Mouse (Mus musculus) lung, embryonic 15.5 days (tissue): ENCODE results near the gene Dennd2a. TPM values are rescaled to one million over a fixed set of nuclear protein-coding genes. Genes with fewer than 3 reads are reported as not detected.

Experiments
- ATAC-seq: fragments of 200-750 bp; cut with Nextera tagmentation; 2 replicates; pipeline ENCODE4 v1.8.0; 2017; ENCODE audit warnings: moderate number of reproducible peaks, borderline replicate concordance; ENCODE audit not compliant: low FRiP score, low TSS enrichment; ENCODE audit errors: extremely low read depth
- H3K27ac ChIP-seq: fragments of 300-500 bp; sonication (generic); 2 replicates; pipeline ENCODE4 v1.5.1; 2015; ENCODE audit warnings: moderate library complexity, mild to moderate bottlenecking, inconsistent platforms
- H3K27me3 ChIP-seq: fragments of 300-500 bp; sonication (generic); 2 replicates; pipeline ENCODE4 v1.6.1; 2015; ENCODE audit warnings: inconsistent platforms
- H3K36me3 ChIP-seq: fragments of 300-500 bp; sonication (generic); 2 replicates; pipeline ENCODE4 v1.6.1; 2015; ENCODE audit warnings: inconsistent platforms
- H3K4me1 ChIP-seq: fragments of 300-500 bp; sonication (generic); 2 replicates; pipeline ENCODE4 v1.6.1; 2015; ENCODE audit warnings: inconsistent platforms
- H3K4me2 ChIP-seq: fragments of 300-500 bp; sonication (generic); 2 replicates; pipeline ENCODE4 v1.6.1; 2015; ENCODE audit warnings: inconsistent platforms, mild to moderate bottlenecking, moderate library complexity
- H3K4me3 ChIP-seq: fragments of 300-500 bp; sonication (generic); 2 replicates; pipeline ENCODE4 v1.5.1; 2015; ENCODE audit warnings: mild to moderate bottlenecking, inconsistent platforms
- H3K9ac ChIP-seq: fragments of 300-500 bp; sonication (generic); 2 replicates; pipeline ENCODE4 v1.6.1; 2015; ENCODE audit warnings: inconsistent platforms
- H3K9me3 ChIP-seq: fragments of 300-500 bp; sonication (generic); 2 replicates; pipeline ENCODE4 v1.6.1; 2016; ENCODE audit warnings: inconsistent platforms
- WGBS: fragments of 180-500 bp; shearing (Covaris S2); methylation state at CpG from one replicate; pipeline ENCODE4 v1.1.7; 2015; 5-methylcytosine and 5-hydroxymethylcytosine counted together
- polyA plus RNA-seq: library from polyadenylated mRNA; unstranded; fragments of >200 nt; fragmentation: Nextera tagmentation; extraction: Ambion mirVana; gene quantifications from 2 replicates; pipeline ENCODE4 v1.2.1, GENCODE M21; 2015

Gene Dennd2a
- polyA plus RNA-seq, 1 experiment from 2014 or later, result 20.8 TPM

DNA sequence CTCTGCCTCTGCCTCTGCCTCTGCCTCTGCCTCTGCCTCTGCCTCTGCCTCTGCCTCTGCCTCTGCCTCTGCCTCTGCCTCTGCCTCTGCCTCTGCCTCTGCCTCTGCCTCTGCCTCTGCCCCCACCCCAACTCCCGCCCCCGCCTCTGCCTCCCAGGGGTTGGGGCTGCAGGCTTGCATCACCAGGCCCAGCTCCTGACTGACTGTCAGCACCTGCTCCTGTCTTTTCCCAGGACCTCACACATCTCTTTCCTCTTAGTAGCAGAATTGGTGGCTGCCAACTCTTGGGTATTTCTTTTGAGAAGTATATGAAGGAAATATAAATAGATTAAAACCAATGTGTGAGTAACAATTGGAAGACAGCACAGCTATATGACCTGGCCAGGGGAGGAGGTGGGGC is 22.9 kb upstream of the Dennd2a start:
- 81% methylated on average over 2 of the region's 2 CpGs for WGBS
- ATAC-seq, result no peak
- H3K4me3 ChIP-seq, result no peak overlapping the region
- no peaks in the 10 kb centered on the region for H3K4me1 ChIP-seq
- no peak overlapping the region for H3K27ac ChIP-seq
- H3K36me3 ChIP-seq, result peaks cover 24% of the 10 kb centered on the region
- H3K27me3 ChIP-seq, result no peaks in the 10 kb centered on the region
- no peak overlapping the region for H3K4me2 ChIP-seq
- no peak overlapping the region for H3K9ac ChIP-seq
- no peaks in the 10 kb centered on the region for H3K9me3 ChIP-seq

DNA sequence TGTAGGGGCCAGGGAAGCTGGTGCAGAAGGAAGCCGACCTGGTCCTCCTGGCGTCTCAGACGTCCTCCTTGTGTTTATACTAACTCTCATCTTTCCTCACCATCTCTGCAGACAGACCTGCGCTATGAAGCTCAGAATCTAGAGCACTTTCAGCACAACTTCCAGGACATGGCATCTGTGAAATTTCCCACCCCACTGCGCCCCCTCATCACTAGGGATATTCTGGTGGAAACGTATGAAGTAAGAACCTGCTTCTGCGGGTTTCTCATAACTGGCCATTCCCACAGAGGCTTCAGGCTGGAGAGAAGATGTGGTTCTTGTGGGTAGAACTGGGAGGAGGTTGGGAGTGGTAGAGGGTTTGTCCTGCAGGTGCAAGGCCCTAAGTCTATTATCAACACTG is 21.9 kb upstream of the Dennd2a start:
- Histone ChIP-seq H3K36me3 (peaks cover 24% of the 10 kb centered on the region), H3K4me1 (peaks cover 7% of the 10 kb centered on the region), H3K9ac (no peak overlapping the region), H3K9me3 (no peaks in the 10 kb centered on the region), H3K4me3 (no peak overlapping the region), H3K27ac (no peak overlapping the region), H3K27me3 (no peaks in the 10 kb centered on the region), H3K4me2 (no peak overlapping the region)
- WGBS, result 81% methylated on average over 7 of the region's 7 CpGs
- ATAC-seq, result no peak

DNA sequence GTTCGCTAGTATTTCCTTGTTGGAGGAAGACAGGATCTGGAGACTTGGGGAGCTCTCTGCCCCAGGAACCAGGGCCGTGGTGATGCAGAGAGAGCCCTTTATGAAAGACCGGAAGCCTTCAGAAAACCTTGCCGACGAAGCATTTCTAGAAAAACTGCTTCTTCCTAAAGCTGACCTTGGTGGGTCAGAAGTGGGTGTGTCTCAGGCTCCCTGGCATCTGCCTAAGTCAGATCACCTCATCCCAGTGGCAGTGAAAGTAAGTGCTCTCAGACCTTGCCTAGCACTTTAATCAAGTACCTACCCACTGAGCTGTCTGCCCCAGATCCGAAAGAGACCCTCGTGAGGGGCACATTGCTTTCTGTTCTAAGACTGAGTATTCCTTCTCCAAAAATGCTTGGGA is 17.3 kb upstream of the Dennd2a start:
- Histone ChIP-seq H3K27ac (no peak overlapping the region; the same call in 1 of the 2 replicates), H3K9ac (no peak overlapping the region), H3K4me1 (peaks cover 16% of the 10 kb centered on the region), H3K4me3 (peak overlapping the region; percentile 95), H3K36me3 (peaks cover 12% of the 10 kb centered on the region; the same call in 1 of the 2 replicates), H3K9me3 (no peaks in the 10 kb centered on the region), H3K4me2 (peak overlapping the region; percentile 91), H3K27me3 (no peaks in the 10 kb centered on the region)
- WGBS, result 58% methylated on average over 7 of the region's 7 CpGs
- no peak for ATAC-seq

DNA sequence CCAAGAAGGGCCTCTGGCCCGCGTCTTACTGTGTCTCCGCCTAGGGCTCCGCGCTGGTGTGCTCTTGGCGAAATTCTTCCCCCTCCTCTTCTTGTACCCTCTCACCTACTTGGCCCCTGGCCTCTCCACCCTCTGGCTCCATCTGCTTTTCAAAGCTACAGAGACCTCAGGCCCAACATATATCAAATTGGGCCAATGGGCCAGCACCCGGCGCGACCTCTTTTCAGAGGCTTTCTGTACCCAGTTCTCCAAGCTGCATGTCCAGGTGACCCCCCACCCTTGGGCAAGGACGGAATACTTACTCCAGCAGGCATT is 16.8 kb upstream of the Dennd2a start:
- no peaks in the 10 kb centered on the region for H3K9me3 ChIP-seq
- peaks cover 8% of the 10 kb centered on the region; the same call in 1 of the 2 replicates for H3K36me3 ChIP-seq
- peak overlapping the region; percentile 91 for H3K4me2 ChIP-seq
- peak overlapping the region; percentile 92 for H3K27ac ChIP-seq
- peak overlapping the region; percentile 85 for H3K9ac ChIP-seq
- no peak for ATAC-seq
- H3K4me3 ChIP-seq, result peak overlapping the region; percentile 95
- 19% methylated on average over 10 of the region's 10 CpGs for WGBS
- no peaks in the 10 kb centered on the region for H3K27me3 ChIP-seq
- peaks cover 16% of the 10 kb centered on the region for H3K4me1 ChIP-seq

DNA sequence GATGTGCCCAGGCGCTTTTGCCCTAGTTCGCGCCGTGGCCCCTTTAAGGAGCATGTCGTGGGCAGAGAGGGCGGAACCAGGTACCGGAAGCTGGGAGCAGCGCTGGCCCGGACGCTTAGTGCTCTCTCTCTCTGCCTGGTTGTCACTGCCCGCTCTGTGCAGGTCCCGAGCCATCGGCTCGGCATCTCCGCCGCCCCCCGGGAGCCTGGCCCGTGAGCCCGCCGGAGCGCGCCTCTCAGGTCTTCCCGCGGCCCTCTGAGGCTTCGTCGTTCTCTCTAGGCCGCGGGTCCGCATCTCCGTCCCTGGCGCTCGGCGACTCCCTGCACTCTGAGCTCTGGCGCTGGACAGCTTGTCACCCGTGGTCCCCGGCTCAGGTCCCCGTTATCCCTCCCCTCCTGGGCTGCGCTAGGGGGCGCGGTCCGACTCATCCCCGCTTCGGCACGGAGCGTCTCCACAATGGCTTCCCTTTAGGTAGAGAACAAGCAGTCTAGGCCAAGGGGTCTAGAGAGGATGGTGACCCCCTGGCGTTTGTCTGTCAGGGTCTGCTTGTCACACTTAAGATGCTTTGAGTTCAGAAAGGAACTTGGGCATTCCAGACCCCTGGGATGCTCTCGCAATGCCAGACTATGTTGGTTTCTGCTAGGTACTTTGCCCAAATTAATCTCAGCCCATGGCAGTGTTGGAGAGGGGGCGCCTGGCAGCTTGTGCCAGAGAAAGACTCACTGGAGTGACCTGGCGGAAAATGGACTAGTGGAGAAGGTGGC is 16.3 kb upstream of the Dennd2a start, which contains the start of gene Adck2:
Gene Adck2, plus strand, starts transcription at position 83 of the 764 bp plus-strand sequence.
- Histone ChIP-seq H3K36me3 (peaks cover 8% of the 10 kb centered on the region; the same call in 1 of the 2 replicates), H3K9me3 (no peaks in the 10 kb centered on the region), H3K27me3 (no peaks in the 10 kb centered on the region), H3K9ac (peak within 1 kb of the TSS; percentile 85), H3K4me3 (peak within 1 kb of the TSS; percentile 95), H3K27ac (peak within 1 kb of the TSS; percentile 92), H3K4me1 (peaks cover 16% of the 10 kb centered on the region), H3K4me2 (peak within 1 kb of the TSS; percentile 91)
- ATAC-seq, result peak; percentile 96
- under 1% methylated on average over 49 of the region's 49 CpGs for WGBS

DNA sequence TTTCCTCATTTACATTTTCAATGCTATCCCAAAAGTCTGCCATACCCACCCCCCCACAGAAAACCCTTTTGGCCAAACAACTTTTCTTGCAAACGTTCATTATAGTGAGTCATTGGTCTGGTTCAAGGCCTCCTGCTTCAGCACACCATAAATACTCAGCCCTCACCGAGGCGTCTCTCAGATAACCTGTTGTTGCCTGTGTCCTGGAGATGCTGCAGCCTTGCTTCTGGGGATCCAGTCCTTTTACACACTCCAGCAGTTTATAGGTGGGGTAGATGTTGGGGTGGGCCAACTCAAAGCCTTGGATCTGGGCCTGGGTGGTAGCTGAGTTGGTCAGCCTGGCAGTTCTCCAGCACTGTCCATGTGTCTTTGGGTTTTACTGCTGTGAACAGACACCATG is 12.8 kb upstream of the Dennd2a start:
- H3K9me3 ChIP-seq, result no peaks in the 10 kb centered on the region
- no peak overlapping the region for H3K4me3 ChIP-seq
- H3K4me2 ChIP-seq, result no peak overlapping the region
- H3K36me3 ChIP-seq, result no peaks in the 10 kb centered on the region
- no peaks in the 10 kb centered on the region for H3K27me3 ChIP-seq
- peaks cover 16% of the 10 kb centered on the region for H3K4me1 ChIP-seq
- WGBS, result 53% methylated on average over 3 of the region's 3 CpGs
- no peak overlapping the region for H3K9ac ChIP-seq
- no peak overlapping the region for H3K27ac ChIP-seq
- no peak for ATAC-seq

DNA sequence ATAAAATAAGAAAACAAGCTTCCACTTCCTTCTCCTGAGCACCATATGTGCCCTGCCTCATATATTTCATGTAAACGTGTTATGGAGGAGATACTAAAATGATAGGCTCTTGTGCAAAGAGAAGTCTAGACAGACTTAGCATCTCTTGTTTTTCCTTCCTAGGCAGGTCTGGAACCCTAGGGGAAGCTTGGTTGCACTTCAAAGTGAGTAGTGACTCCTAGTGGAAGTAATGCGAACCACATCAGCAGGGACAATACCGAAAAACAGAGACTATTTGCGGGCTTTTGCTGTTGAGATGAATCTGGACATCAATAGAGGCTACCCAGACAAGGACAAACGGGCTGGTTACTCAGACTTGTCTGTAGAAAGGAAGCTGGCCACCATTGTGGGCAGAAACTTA is 9.9 kb upstream of the Dennd2a start:
- H3K36me3 ChIP-seq, result no peaks in the 10 kb centered on the region
- no peak overlapping the region for H3K27ac ChIP-seq
- H3K9ac ChIP-seq, result no peak overlapping the region
- no peaks in the 10 kb centered on the region for H3K9me3 ChIP-seq
- H3K4me1 ChIP-seq, result 0 out of 2 replicates have a peak, but pooled peaks cover under 1% of the 10 kb centered on the region
- no peak; the same call in 1 of the 2 replicates for ATAC-seq
- H3K4me3 ChIP-seq, result no peak overlapping the region
- no peaks in the 10 kb centered on the region for H3K27me3 ChIP-seq
- no peak overlapping the region for H3K4me2 ChIP-seq
- 13% methylated on average over 5 of the region's 5 CpGs for WGBS

DNA sequence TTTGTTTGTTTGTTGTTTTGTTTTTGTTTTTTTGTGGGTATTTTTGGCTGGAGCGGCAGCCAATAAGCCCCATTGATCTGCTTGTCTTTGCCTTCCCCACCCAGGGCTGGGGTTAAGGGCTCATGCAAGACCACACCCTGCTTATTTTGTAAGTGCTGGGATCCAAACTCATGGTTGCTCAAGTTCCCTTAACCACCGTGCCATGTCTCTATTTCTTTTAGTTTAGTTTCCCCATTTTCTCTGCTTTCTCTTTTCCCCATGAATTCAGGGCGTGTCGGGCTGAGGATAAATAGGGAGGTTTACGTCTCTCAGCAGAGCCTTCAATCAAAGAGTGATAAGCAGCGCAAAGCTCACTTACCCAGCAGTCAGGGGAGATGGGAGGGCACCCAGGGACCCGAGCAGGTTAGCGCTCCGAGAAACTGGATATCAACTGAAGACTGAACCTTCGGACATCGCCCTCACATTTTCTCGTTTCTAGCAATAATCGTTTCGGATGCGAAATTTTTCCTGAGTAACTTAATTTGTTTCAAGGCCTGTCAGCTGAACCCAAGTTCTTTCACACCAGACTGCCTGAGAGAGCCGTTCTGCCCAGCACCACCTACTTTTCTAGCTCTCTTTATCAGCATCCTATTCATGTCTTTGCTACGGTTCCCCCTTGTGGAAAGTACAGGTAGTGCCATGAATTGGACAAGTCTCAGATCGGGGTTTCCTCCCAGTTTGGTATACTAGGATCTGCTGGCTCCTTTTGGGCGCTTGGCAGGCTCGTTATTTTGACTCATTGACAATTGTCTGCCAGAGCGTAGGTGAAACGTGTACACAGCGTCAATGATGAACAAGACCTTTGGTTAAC is 4.7 kb upstream of the Dennd2a start:
- Histone ChIP-seq H3K36me3 (no peaks in the 10 kb centered on the region), H3K27me3 (no peaks in the 10 kb centered on the region), H3K4me3 (peak overlapping the region; percentile 17; the same call in 1 of the 2 replicates), H3K4me2 (peak overlapping the region; percentile 53), H3K4me1 (peaks cover 26% of the 10 kb centered on the region), H3K27ac (no peak overlapping the region), H3K9ac (peak overlapping the region; percentile 13; the same call in 1 of the 2 replicates), H3K9me3 (no peaks in the 10 kb centered on the region)
- WGBS, result 17% methylated on average over 23 of the region's 23 CpGs
- peak; percentile 40; the same call in 1 of the 2 replicates for ATAC-seq

DNA sequence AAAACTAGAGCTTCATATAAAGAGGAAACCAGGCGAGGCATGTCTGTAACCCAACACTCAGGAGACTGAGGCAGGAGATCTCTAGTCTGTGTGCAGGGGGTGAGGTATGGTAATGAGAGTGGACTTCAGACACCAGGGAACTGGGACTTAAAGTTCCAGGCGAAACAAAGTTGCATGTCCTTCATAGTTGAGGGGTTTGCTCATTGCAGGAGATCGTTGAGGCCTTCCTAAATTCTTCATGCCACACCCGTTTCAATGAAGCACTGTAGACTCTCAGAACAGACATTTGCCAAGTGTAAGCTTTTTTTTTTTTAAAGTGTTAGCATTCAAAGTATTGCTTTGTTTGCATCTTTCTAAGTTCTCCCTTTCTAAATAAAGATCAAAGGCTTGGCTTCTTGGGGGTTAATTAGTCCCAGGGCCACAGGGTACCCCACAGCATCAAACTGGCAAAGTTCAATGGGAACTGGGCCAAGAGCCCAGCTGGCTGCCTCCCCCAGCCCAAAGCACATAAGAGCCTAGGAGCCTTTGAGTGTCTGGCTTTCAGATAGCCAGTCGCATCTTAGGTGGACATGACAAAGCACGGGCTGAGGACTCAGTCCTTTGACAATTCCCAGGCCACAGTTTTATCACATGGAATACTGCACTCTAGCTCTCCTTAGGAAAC is 1.7 kb upstream of the Dennd2a start:
- Histone ChIP-seq H3K27ac (peak overlapping the region; percentile 41), H3K9me3 (no peaks in the 10 kb centered on the region), H3K4me2 (no peak overlapping the region), H3K4me1 (peaks cover 50% of the 10 kb centered on the region), H3K27me3 (no peaks in the 10 kb centered on the region), H3K9ac (no peak overlapping the region), H3K36me3 (no peaks in the 10 kb centered on the region), H3K4me3 (no peak overlapping the region)
- no peak for ATAC-seq
- 34% methylated on average over 6 of the region's 6 CpGs for WGBS

DNA sequence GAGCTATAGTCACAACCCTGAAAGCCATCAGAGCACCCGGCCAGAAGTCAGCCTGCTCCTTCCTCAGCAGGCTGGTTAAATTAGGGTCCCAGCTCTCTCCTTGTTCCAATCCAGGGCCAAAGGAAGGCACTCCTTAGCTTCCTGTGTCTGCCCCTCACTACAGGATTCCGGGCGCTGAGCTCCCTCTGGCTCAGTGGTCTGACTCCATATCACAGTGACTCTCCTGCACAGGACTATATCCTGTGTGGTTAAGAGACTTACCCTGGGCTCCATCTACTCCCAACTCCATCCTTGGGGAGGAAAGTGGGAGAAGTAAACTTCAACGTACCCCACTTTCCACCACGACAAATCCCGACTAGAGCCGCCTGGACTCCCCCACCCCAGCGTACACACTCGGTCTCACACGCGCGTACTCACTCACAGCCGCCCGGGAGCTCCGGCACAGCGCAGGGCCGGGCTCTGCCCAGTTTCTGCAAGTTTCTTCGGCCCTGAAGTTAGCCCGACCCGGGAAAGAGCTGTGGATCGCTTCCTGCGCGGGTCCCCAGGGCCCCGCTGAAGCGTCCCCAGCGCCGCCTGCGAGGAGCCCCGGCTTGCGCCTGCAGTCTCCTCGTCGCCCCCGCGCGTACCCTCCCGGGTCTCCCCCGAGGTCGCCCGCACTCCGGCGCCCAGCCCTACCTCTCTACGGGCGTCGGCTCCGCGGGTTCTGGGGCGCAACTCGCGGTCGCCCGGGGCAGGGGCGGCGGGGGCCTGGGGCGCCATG is 587 bp downstream of the Dennd2a start:
- ATAC-seq, result peak; percentile 46
- under 1% methylated on average over 51 of the region's 54 CpGs for WGBS
- Histone ChIP-seq H3K9me3 (no peaks in the 10 kb centered on the region), H3K27me3 (no peaks in the 10 kb centered on the region), H3K4me1 (peaks cover 53% of the 10 kb centered on the region), H3K4me2 (peak overlapping the region; percentile 63), H3K9ac (peak overlapping the region; percentile 82), H3K4me3 (peak overlapping the region; percentile 71), H3K27ac (peak overlapping the region; percentile 88), H3K36me3 (no peaks in the 10 kb centered on the region)

DNA sequence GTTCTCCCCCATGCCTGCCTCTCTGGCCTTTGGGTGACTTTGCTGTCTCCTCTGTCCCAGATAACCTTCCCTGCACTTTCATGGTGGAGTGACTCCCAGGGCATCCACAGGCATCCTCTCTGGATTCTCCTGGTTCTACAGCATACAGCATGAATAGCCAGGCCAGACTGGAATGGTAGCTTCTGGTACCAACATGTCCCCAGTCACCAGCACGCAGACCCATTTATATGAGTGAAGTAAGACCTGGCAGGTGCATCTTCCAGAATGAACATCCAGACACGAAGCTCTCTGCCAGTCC is 2.1 kb downstream of the Dennd2a start:
- 65% methylated on average over 2 of the region's 2 CpGs for WGBS
- Histone ChIP-seq H3K4me2 (peak overlapping the region; percentile 63), H3K4me3 (peak overlapping the region; percentile 71), H3K9me3 (no peaks in the 10 kb centered on the region), H3K27ac (peak overlapping the region; percentile 68), H3K9ac (no peak overlapping the region), H3K4me1 (peaks cover 54% of the 10 kb centered on the region), H3K36me3 (no peaks in the 10 kb centered on the region), H3K27me3 (no peaks in the 10 kb centered on the region)
- ATAC-seq, result no peak
